Mouse (Mus musculus): ENCODE measurements at regions not wholly inside any gene's neighbourhood (a gene's known extent, or its start where the extent isn't known, plus 50 kb on each side); places are given as distances from the start of the nearest gene placed in this dataset.

DNA sequence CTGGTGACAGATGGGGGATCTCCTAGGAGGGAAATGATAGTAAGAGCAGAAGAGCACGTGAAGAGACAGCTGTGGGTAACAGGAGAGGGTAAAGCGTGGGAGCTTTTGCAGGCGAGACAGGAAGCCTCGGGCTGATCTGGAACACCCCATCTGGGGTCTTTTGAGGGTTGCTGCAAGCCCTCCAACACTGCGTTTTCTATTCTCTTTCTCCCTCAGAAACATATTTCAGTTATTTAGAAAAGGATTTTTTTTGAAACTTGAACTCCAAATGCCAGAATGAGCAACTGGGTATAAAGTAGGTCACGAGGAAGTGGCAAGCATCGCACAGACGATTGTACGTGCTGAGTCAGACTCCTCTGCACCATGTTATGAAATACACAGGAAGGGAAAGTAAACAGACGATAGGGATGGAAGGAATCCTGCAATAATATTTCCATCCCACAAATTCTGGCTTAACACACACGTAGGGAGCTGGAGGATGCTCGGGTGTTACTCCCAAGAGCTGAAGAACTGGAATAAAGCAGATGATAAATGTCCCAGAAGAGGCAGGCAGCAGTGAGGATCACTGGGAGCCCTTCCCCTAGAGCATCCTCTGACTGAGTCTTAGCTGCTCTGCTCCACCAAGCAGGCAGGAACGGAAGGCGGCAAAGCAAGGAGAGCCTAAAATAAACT lies 86.0 kb upstream of the Gm9887 start:
- peaks cover 66% of the 10 kb centered on the region for H3K4me1 ChIP-seq (ENCODE audit: control insufficient read depth, insufficient read depth, low read length)
- H3K27ac ChIP-seq (ENCODE audit: insufficient read depth, low read depth, low read length), result peak overlapping the region; percentile 95
- no peak for TF ChIP-seq POLR2A (IDR thresholded peaks at IDR 0.05; ENCODE audit: borderline replicate concordance, low read depth, low read length)
- peak overlapping the region; percentile 43 for H3K4me3 ChIP-seq (ENCODE audit: insufficient read depth, low read length)

DNA sequence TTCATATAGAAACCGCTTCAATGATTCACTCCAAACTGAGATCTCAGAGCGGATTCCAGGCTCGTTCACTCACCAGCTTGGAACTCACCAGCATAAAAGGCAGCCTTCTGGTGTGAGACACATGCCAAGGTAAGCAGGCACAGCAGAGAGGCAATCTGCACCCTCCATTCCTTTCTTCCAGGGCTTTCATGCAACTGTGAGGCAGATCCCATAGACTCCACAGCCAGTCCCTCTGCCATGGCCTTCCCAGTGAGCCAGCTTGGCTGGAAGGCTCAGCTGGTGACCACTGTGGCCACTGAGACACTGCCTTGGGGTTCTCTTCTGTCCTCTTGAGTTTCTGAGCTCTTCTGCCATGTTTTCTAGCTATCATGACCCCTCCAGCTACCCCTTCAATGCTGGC lies 84.5 kb upstream of the Gm9887 start:
- H3K4me1 ChIP-seq (ENCODE audit: control insufficient read depth, insufficient read depth, low read length), result peaks cover 54% of the 10 kb centered on the region
- no peak overlapping the region for H3K4me3 ChIP-seq (ENCODE audit: insufficient read depth, low read length)
- TF ChIP-seq POLR2A (IDR thresholded peaks at IDR 0.05; ENCODE audit: borderline replicate concordance, low read depth, low read length), result no peak
- no peak for TF ChIP-seq CTCF (IDR thresholded peaks at IDR 0.05; ENCODE audit: low read depth, low read length)
- no peak overlapping the region for H3K27ac ChIP-seq (ENCODE audit: insufficient read depth, low read depth, low read length)

DNA sequence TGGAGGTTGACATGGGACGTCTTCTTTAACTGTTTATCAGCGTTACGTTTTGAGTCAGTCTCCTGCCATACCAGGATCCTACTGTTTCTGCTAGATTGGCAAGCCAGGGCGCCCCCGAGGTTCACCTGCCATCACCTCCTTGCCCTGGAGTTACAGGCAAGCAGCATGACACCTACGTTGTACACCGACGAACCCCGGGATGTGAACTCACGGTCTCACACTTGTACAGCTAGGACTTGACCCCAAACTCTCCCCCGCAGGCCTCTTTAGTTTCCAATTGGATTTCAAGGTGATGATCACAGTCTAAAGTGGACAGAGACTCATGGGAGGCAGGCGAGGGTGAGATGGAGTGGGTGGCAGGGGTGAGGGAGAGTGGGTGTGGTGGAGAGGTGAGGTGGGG lies 83.9 kb upstream of the Gm9887 start:
- no peak overlapping the region for H3K4me3 ChIP-seq (ENCODE audit: insufficient read depth, low read length)
- H3K27ac ChIP-seq (ENCODE audit: insufficient read depth, low read depth, low read length), result peak overlapping the region; percentile 63
- H3K4me1 ChIP-seq (ENCODE audit: control insufficient read depth, insufficient read depth, low read length), result peaks cover 50% of the 10 kb centered on the region
- TF ChIP-seq CTCF (IDR thresholded peaks at IDR 0.05; ENCODE audit: low read depth, low read length) (no peak), POLR2A (IDR thresholded peaks at IDR 0.05; ENCODE audit: borderline replicate concordance, low read depth, low read length) (no peak)

DNA sequence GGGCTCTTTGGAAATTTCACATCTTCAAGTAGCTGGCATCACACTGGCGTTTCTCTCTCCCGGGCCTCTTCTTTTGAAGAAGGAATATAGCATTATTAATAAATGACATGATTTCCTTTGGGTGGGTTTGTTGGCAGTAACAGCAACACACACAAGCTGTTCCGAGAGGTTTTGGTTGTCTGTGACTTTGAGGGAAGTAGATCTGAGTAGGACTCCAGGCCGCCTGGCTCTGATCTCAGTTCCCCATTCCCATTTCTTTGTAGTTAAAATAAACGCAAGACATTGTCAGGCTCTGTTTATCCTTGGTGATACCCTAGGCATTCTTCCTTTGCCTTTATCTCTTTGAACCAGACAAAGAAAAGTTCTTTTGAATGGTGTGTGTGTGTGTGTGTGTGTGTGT lies 83.3 kb upstream of the Gm9887 start:
- H3K4me1 ChIP-seq (ENCODE audit: control insufficient read depth, insufficient read depth, low read length), result peaks cover 51% of the 10 kb centered on the region
- peak overlapping the region; percentile 70 for H3K27ac ChIP-seq (ENCODE audit: insufficient read depth, low read depth, low read length)

DNA sequence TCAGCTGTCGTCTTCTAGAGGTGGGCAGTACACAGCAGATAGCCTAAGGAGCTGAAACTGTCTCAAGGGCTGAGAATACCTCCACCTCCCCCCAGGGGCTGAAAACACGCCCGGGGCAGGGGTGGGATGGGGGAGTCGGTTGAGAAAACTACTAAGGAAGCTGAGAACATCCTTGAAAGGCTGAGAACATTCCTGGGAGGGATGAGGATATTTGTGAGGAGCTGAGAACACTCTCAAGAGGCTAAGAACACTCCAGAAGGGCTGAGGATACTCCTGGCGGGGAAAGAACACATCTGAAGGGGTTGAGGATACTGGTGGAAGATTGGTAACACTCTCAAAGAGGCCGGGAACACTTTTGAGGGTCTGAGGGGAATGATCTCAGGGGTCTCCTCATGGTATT lies 81.3 kb upstream of the Gm9887 start:
- no peak for TF ChIP-seq POLR2A (IDR thresholded peaks at IDR 0.05; ENCODE audit: borderline replicate concordance, low read depth, low read length)
- TF ChIP-seq CTCF (IDR thresholded peaks at IDR 0.05; ENCODE audit: low read depth, low read length), result no peak
- no peak overlapping the region for H3K27ac ChIP-seq (ENCODE audit: insufficient read depth, low read depth, low read length)
- peaks cover 53% of the 10 kb centered on the region for H3K4me1 ChIP-seq (ENCODE audit: control insufficient read depth, insufficient read depth, low read length)
- no peak overlapping the region for H3K4me3 ChIP-seq (ENCODE audit: insufficient read depth, low read length)

More for the DNA sequence above, 83.3 kb upstream of the Gm9887 start:
- TF ChIP-seq POLR2A (IDR thresholded peaks at IDR 0.05; ENCODE audit: borderline replicate concordance, low read depth, low read length), result no peak
- no peak for TF ChIP-seq CTCF (IDR thresholded peaks at IDR 0.05; ENCODE audit: low read depth, low read length)
- no peak overlapping the region for H3K4me3 ChIP-seq (ENCODE audit: insufficient read depth, low read length)

DNA sequence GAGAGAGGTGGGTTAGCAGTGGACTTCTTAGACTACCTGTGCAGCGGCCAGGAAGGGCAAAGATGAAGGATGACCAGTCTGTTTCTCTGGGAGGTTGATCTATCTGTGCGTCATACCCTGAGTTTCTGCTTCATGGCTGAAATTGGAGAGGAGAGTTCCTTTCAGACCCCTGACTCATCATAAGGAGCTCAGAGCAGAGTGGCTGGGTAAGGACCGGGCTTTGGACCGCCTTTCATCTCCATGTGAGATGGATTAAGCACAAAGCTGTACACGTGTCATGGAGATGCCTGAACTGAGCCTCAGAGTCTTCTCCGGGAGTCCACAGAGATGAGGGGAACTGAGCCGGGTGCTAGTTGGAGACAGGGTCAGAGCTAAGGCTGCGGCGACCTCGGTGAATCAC lies 80.7 kb upstream of the Gm9887 start:
- TF ChIP-seq POLR2A (IDR thresholded peaks at IDR 0.05; ENCODE audit: borderline replicate concordance, low read depth, low read length) (no peak), CTCF (IDR thresholded peaks at IDR 0.05; ENCODE audit: low read depth, low read length) (no peak)
- Histone ChIP-seq H3K4me1 (ENCODE audit: control insufficient read depth, insufficient read depth, low read length) (peaks cover 52% of the 10 kb centered on the region), H3K4me3 (ENCODE audit: insufficient read depth, low read length) (no peak overlapping the region), H3K27ac (ENCODE audit: insufficient read depth, low read depth, low read length) (no peak overlapping the region)

DNA sequence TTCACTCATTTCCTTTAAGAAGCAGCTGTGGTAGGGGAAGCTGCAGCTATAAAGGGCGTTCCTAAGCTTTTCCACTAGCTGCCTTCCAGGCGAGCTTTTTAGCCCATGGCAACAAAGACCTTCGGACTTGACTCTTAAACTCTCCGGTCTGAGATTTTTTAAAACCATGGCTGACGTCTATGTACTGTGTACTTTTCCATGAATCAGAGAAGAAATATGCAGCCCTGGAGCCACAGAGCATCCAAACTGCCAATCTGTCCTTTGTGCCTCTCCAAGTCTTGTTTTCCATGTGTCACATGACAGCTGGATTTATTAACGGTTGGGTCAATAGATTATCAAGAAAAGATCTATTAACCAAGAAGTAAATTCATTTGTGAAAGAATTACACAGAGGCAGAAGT lies 78.9 kb upstream of the Gm9887 start:
- Histone ChIP-seq H3K4me3 (ENCODE audit: insufficient read depth, low read length) (no peak overlapping the region), H3K4me1 (ENCODE audit: control insufficient read depth, insufficient read depth, low read length) (peaks cover 42% of the 10 kb centered on the region), H3K27ac (ENCODE audit: insufficient read depth, low read depth, low read length) (no peak overlapping the region)
- TF ChIP-seq POLR2A (IDR thresholded peaks at IDR 0.05; ENCODE audit: borderline replicate concordance, low read depth, low read length), result no peak
- TF ChIP-seq CTCF (IDR thresholded peaks at IDR 0.05; ENCODE audit: low read depth, low read length), result no peak

DNA sequence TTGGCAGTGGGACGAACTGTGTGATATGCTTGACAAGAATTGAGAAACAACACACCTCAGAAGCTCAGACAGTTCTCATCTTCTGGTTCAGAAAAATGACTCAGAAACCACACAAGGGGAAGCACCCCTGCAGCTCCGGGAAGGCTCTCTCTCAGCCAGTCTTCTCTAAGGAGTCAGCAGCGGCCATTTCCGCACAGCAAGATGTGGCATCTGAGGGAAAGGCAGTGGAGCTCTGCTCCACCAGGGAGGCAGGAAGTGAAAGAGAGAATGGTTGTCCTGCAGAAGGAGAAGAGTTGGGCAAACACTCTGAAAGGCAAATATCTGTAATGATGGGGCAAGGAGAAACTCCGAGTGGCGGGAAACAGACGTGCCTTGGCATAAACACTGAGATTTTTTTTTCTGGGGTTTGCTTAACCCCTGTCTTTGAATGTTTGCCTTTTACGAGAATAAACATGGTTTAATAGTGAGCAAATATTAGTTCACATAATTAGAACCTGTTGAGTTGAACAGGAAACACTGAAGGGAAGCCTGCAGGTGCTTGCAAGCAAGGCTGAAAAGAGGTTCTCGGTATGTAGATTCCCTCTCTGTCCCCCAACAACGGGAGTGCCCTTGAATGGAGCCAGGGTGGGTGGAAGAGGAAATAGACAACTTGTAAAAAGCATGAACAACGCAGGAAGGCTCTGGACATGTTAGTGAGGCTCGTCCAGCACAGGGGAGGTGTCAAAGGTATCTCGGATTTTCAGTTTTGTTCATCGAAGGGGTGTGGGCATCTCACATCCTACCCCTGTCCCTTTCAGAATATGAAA lies 75.9 kb upstream of the Gm9887 start:
- peak overlapping the region; percentile 93 for H3K27ac ChIP-seq (ENCODE audit: insufficient read depth, low read depth, low read length)
- H3K4me3 ChIP-seq (ENCODE audit: insufficient read depth, low read length), result peak overlapping the region; percentile 53
- peaks cover 30% of the 10 kb centered on the region for H3K4me1 ChIP-seq (ENCODE audit: control insufficient read depth, insufficient read depth, low read length)
- TF ChIP-seq CTCF (IDR thresholded peaks at IDR 0.05; ENCODE audit: low read depth, low read length) (no peak), POLR2A (IDR thresholded peaks at IDR 0.05; ENCODE audit: borderline replicate concordance, low read depth, low read length) (no peak; the same call in 1 of the 2 replicates)

DNA sequence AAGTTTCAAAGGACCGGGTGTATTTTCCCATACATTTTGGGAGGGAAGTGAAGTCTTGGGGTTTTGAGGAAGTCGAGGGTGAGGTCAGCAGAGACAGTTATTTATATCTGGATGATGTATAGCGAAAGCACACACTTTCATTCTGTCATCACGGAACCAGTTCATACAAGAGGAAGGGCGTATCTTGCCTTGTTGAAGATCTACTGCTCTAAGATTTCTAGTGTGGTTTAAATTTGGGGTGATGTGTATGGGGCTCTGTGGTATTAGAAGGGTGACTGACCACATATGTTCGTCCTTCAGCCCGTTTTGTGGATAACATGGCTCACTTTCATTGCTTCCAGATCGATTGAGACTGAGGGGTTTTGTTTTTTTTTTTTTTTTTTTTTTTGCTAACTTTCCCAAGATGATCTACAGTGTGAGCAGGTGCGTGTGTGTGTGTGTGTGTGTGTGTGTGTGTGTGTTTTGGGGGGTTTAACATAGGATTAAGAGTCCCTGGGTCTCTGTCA lies 75.1 kb upstream of the Gm9887 start:
- no peak for TF ChIP-seq CTCF (IDR thresholded peaks at IDR 0.05; ENCODE audit: low read depth, low read length)
- TF ChIP-seq POLR2A (IDR thresholded peaks at IDR 0.05; ENCODE audit: borderline replicate concordance, low read depth, low read length), result no peak
- H3K27ac ChIP-seq (ENCODE audit: insufficient read depth, low read depth, low read length), result peak overlapping the region; percentile 93
- peak overlapping the region; percentile 53 for H3K4me3 ChIP-seq (ENCODE audit: insufficient read depth, low read length)
- H3K4me1 ChIP-seq (ENCODE audit: control insufficient read depth, insufficient read depth, low read length), result peaks cover 30% of the 10 kb centered on the region

Measured in bone marrow macrophage, adult 2 months (primary cell).